Mouse (Mus musculus): ENCODE data around the gene Grhl1. TPM values are rescaled to one million over a fixed set of nuclear protein-coding genes. Genes with fewer than 3 reads are reported as not detected.

The Grhl1 gene
- polyA plus RNA-seq, 1 experiment from 2014 or later: 0.61 TPM

- H3K4me3 ChIP-seq (ENCODE audit: low read depth, low read length): no peak overlapping the region
- no peak overlapping the region for H3K4me2 ChIP-seq (ENCODE audit: low read depth)
Observed at GRCm38 (mm10) chr12:24555976-24556375, 16.1 kb upstream of the Grhl1 start.

GRCm38 (mm10) chr12:24563395-24563960, 8.6 kb upstream of the Grhl1 start:
- DNase-seq (ENCODE audit: low spot score) (no peak), ATAC-seq (ENCODE audit: insufficient read depth, low FRiP score, low TSS enrichment) (no peak)
- Histone ChIP-seq H3K4me3 (ENCODE audit: low read depth, low read length) (no peak overlapping the region), H3K27ac (ENCODE audit: low read depth, low read length) (no peak overlapping the region), H3K9me3 (ENCODE audit: control insufficient read depth, low read length) (no peaks in the 10 kb centered on the region), H3K27me3 (ENCODE audit: control insufficient read depth, insufficient read depth, low read length) (no peaks in the 10 kb centered on the region), H3K36me3 (ENCODE audit: control insufficient read depth, insufficient read depth, low read length) (no peaks in the 10 kb centered on the region), H3K9ac (ENCODE audit: low read length) (no peak overlapping the region), H3K4me1 (ENCODE audit: control insufficient read depth, insufficient read depth, low read length) (no peaks in the 10 kb centered on the region), H3K4me2 (ENCODE audit: low read depth) (no peak overlapping the region)
- 86% methylated on average over 7 of the region's 7 CpGs for WGBS

More at GRCm38 (mm10) chr12:24555976-24556375, 16.1 kb upstream of the Grhl1 start:
- Histone ChIP-seq H3K4me1 (ENCODE audit: control insufficient read depth, insufficient read depth, low read length) (no peaks in the 10 kb centered on the region), H3K9ac (ENCODE audit: low read length) (no peak overlapping the region), H3K27me3 (ENCODE audit: control insufficient read depth, insufficient read depth, low read length) (no peaks in the 10 kb centered on the region), H3K9me3 (ENCODE audit: control insufficient read depth, low read length) (no peaks in the 10 kb centered on the region), H3K36me3 (ENCODE audit: control insufficient read depth, insufficient read depth, low read length) (peaks cover 2% of the 10 kb centered on the region), H3K27ac (ENCODE audit: low read depth, low read length) (no peak overlapping the region)
- no peak for DNase-seq (ENCODE audit: low spot score)
- WGBS: 86% methylated on average over 8 of the region's 8 CpGs
- no peak for ATAC-seq (ENCODE audit: insufficient read depth, low FRiP score, low TSS enrichment)

GRCm38 (mm10) chr12:24565311-24565710, 6.8 kb upstream of the Grhl1 start:
- no peaks in the 10 kb centered on the region for H3K27me3 ChIP-seq (ENCODE audit: control insufficient read depth, insufficient read depth, low read length)
- no peak overlapping the region for H3K9ac ChIP-seq (ENCODE audit: low read length)
- no peaks in the 10 kb centered on the region for H3K4me1 ChIP-seq (ENCODE audit: control insufficient read depth, insufficient read depth, low read length)
- ATAC-seq (ENCODE audit: insufficient read depth, low FRiP score, low TSS enrichment): no peak
- no peak overlapping the region for H3K4me2 ChIP-seq (ENCODE audit: low read depth)
- no peak overlapping the region for H3K27ac ChIP-seq (ENCODE audit: low read depth, low read length)
- no peaks in the 10 kb centered on the region for H3K36me3 ChIP-seq (ENCODE audit: control insufficient read depth, insufficient read depth, low read length)
- no peak for DNase-seq (ENCODE audit: low spot score)
- H3K9me3 ChIP-seq (ENCODE audit: control insufficient read depth, low read length): no peaks in the 10 kb centered on the region
- no peak overlapping the region for H3K4me3 ChIP-seq (ENCODE audit: low read depth, low read length)
- WGBS: 76% methylated on average over 6 of the region's 6 CpGs

DNA sequence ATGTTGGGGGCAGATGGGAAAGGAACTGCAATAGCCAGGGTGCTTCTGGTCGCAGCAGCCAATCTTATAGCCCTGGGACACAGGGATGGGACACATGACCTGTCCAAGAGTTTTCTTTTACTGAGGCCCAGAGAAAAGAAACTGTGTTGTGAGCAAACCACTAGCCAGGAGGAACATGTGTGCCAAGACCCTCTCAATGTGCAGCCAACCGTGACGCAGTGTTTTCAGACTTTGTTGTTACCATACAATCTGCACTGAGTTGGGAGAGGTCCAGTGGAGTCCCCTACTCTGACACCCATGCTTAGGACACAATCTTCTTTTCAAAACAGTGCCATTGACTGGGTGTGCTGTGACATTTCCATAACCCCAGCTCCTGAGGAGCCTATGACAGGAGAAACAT, 4.5 kb upstream of the Grhl1 start:
- WGBS: 94% methylated on average over 3 of the region's 3 CpGs
- Histone ChIP-seq H3K4me1 (ENCODE audit: control insufficient read depth, insufficient read depth, low read length) (no peaks in the 10 kb centered on the region), H3K27me3 (ENCODE audit: control insufficient read depth, insufficient read depth, low read length) (peaks cover 6% of the 10 kb centered on the region), H3K4me3 (ENCODE audit: low read depth, low read length) (no peak overlapping the region), H3K36me3 (ENCODE audit: control insufficient read depth, insufficient read depth, low read length) (no peaks in the 10 kb centered on the region), H3K9me3 (ENCODE audit: control insufficient read depth, low read length) (no peaks in the 10 kb centered on the region), H3K4me2 (ENCODE audit: low read depth) (no peak overlapping the region), H3K9ac (ENCODE audit: low read length) (no peak overlapping the region), H3K27ac (ENCODE audit: low read depth, low read length) (no peak overlapping the region)
- ATAC-seq (ENCODE audit: insufficient read depth, low FRiP score, low TSS enrichment) (no peak), DNase-seq (ENCODE audit: low spot score) (no peak)

GRCm38 (mm10) chr12:24572421-24573274, 565 bp downstream of the Grhl1 start:
- WGBS: 9% methylated on average over 37 of the region's 48 CpGs
- peak overlapping the region; percentile 45; the same call in 1 of the 2 replicates for H3K9ac ChIP-seq (ENCODE audit: low read length)
- peak overlapping the region; percentile 74 for H3K4me2 ChIP-seq (ENCODE audit: low read depth)
- ATAC-seq (ENCODE audit: insufficient read depth, low FRiP score, low TSS enrichment) (peak; percentile 72), DNase-seq (ENCODE audit: low spot score) (no peak)
- peaks cover 19% of the 10 kb centered on the region for H3K27me3 ChIP-seq (ENCODE audit: control insufficient read depth, insufficient read depth, low read length)
- H3K36me3 ChIP-seq (ENCODE audit: control insufficient read depth, insufficient read depth, low read length): no peaks in the 10 kb centered on the region
- H3K4me3 ChIP-seq (ENCODE audit: low read depth, low read length): peak overlapping the region; percentile 65
- no peak overlapping the region for H3K27ac ChIP-seq (ENCODE audit: low read depth, low read length)
- H3K9me3 ChIP-seq (ENCODE audit: control insufficient read depth, low read length): no peaks in the 10 kb centered on the region
- no peaks in the 10 kb centered on the region for H3K4me1 ChIP-seq (ENCODE audit: control insufficient read depth, insufficient read depth, low read length)

DNA sequence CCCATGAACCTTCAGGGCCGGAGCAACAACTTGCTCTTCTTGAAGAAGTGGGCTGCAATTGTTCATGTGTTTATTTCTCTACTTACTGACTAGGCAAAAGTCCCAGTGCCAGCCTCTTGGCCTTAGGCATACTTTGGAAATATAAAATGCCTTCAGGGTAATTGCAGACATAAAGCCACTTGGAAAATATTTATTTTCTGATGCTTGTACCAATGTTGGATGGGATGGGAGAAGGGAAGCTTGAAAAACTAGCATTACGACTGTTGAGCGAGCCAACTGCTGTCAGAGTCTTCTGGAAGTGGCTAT, 1.1 kb downstream of the Grhl1 start:
- Histone ChIP-seq H3K9ac (ENCODE audit: low read length) (no peak overlapping the region), H3K9me3 (ENCODE audit: control insufficient read depth, low read length) (no peaks in the 10 kb centered on the region), H3K27ac (ENCODE audit: low read depth, low read length) (no peak overlapping the region), H3K27me3 (ENCODE audit: control insufficient read depth, insufficient read depth, low read length) (peaks cover 19% of the 10 kb centered on the region), H3K4me3 (ENCODE audit: low read depth, low read length) (no peak overlapping the region), H3K4me1 (ENCODE audit: control insufficient read depth, insufficient read depth, low read length) (no peaks in the 10 kb centered on the region), H3K4me2 (ENCODE audit: low read depth) (no peak overlapping the region), H3K36me3 (ENCODE audit: control insufficient read depth, insufficient read depth, low read length) (no peaks in the 10 kb centered on the region)
- DNase-seq (ENCODE audit: low spot score) (no peak), ATAC-seq (ENCODE audit: insufficient read depth, low FRiP score, low TSS enrichment) (no peak)
- WGBS: 61% methylated on average over 3 of the region's 3 CpGs

DNA sequence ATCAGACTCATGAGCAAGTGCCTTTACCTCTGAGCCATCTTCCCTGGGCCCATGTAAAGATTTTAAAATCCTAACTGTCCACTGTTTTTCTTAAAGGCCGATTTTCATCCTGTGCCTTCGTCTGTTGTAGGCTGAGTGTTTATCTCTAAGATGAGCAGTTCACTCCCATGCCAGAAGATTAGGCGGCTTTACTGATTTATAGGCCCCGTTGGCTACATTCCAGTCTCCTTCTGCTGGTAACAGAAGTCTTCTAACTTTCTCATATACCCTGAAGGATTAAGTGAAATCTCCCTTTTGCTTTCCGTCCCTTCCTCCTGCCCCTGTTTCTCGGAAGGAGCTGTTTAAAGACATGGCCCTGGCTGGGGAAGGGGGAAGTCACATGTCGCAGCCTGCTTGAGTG, 2.8 kb downstream of the Grhl1 start:
- Histone ChIP-seq H3K27ac (ENCODE audit: low read depth, low read length) (no peak overlapping the region), H3K27me3 (ENCODE audit: control insufficient read depth, insufficient read depth, low read length) (peaks cover 19% of the 10 kb centered on the region), H3K4me3 (ENCODE audit: low read depth, low read length) (no peak overlapping the region), H3K9me3 (ENCODE audit: control insufficient read depth, low read length) (no peaks in the 10 kb centered on the region), H3K4me1 (ENCODE audit: control insufficient read depth, insufficient read depth, low read length) (no peaks in the 10 kb centered on the region), H3K4me2 (ENCODE audit: low read depth) (no peak overlapping the region), H3K9ac (ENCODE audit: low read length) (no peak overlapping the region), H3K36me3 (ENCODE audit: control insufficient read depth, insufficient read depth, low read length) (no peaks in the 10 kb centered on the region)
- 47% methylated on average over 7 of the region's 7 CpGs for WGBS
- ATAC-seq (ENCODE audit: insufficient read depth, low FRiP score, low TSS enrichment): no peak
- no peak for DNase-seq (ENCODE audit: low spot score)

DNA sequence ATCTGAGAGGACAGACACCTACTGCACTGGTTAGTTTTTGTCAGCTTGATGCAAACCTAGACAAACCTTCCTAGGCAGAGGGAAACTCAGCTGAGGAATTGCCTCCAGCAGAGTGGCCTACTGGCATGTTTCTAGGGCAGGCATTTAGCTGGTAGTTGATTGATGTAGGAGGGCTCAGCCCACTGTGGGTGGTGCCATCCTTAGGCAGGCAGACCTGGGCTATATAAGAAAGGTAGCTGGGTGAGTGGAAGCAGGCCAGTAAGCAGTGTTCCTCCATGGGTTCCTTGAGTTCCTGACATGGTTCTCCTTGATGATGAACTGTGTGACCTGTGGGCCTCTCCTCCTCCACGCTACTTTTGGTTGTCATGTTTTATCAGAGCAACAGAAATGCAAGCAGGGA, 8.4 kb downstream of the Grhl1 start:
- no peaks in the 10 kb centered on the region for H3K27me3 ChIP-seq (ENCODE audit: control insufficient read depth, insufficient read depth, low read length)
- no peaks in the 10 kb centered on the region for H3K9me3 ChIP-seq (ENCODE audit: control insufficient read depth, low read length)
- DNase-seq (ENCODE audit: low spot score) (no peak), ATAC-seq (ENCODE audit: insufficient read depth, low FRiP score, low TSS enrichment) (no peak)
- H3K4me3 ChIP-seq (ENCODE audit: low read depth, low read length): no peak overlapping the region
- H3K4me2 ChIP-seq (ENCODE audit: low read depth): no peak overlapping the region
- WGBS: 88% methylated on average over 1 of the region's 1 CpGs
- H3K36me3 ChIP-seq (ENCODE audit: control insufficient read depth, insufficient read depth, low read length): no peaks in the 10 kb centered on the region
- no peak overlapping the region for H3K27ac ChIP-seq (ENCODE audit: low read depth, low read length)
- no peak overlapping the region for H3K9ac ChIP-seq (ENCODE audit: low read length)
- H3K4me1 ChIP-seq (ENCODE audit: control insufficient read depth, insufficient read depth, low read length): no peaks in the 10 kb centered on the region

Measured in neural tube, embryonic 11.5 days (tissue).